In genomic region chr3:116080939-116081676, GRCm38 (mm10) we compare ENCODE assay signal across 10 mouse cellular contexts. TPM values are rescaled to one million over a fixed set of nuclear protein-coding genes. Genes with fewer than 3 reads are reported as not detected.
DNase-seq lines count a peak whose midpoint lies in the region; ATAC-seq and TF ChIP-seq lines count a peak whose summit lies in the region.
"Had no signal": no experiment of that assay in that cellular context is flagged by ENCODE, and none has a peak within 500 bp of the region (broad histone marks: within the 10 kb centered on the region; RNA-seq: fewer than 3 reads in every experiment).

No protein-coding gene starts in this region.

- H3ac ChIP-seq in C2C12 (ENCODE audit: control insufficient read depth, insufficient read length, low read depth): no peak overlapping the region

- H3K9me3 ChIP-seq in kidney, embryonic 15.5 days (replicated peaks): no peaks in the 10 kb centered on the region
- no peaks in the 10 kb centered on the region for H3K9me3 ChIP-seq in intestine, postnatal 0 days (ENCODE audit: control insufficient read depth)

- H3K4me2 ChIP-seq in kidney, embryonic 15.5 days: peak overlapping the region; percentile 12; the same call in 1 of the 2 replicates
- no peak overlapping the region for H3K4me2 ChIP-seq in intestine, postnatal 0 days (replicated peaks; ENCODE audit: low read depth)

- TF ChIP-seq POLR2A in thymus, adult 2 months (IDR thresholded peaks at IDR 0.05; ENCODE audit: control insufficient read depth, extremely low read depth, insufficient read depth, low read length, poor library complexity): no peak

- no peaks in the 10 kb centered on the region for H3K79me2 ChIP-seq in C2C12 (ENCODE audit: control insufficient read depth, insufficient read depth)

- H3K27me3 ChIP-seq in kidney, embryonic 15.5 days: no peaks in the 10 kb centered on the region
- H3K27me3 ChIP-seq in C2C12 (ENCODE audit: control insufficient read depth, insufficient read depth, insufficient read length): no peaks in the 10 kb centered on the region
- no peaks in the 10 kb centered on the region for H3K27me3 ChIP-seq in intestine, postnatal 0 days (replicated peaks; ENCODE audit: control insufficient read depth, insufficient read depth, low read length)
- H3K27me3 ChIP-seq in thymus, adult 2 months (ENCODE audit: control insufficient read depth, insufficient read depth, low read length): no peaks in the 10 kb centered on the region

- H3K79me3 ChIP-seq in C2C12 (ENCODE audit: low read depth): no peaks in the 10 kb centered on the region

- intact Hi-C loops in gastrocnemius, postnatal 14 days (cut with DNase I; ENCODE audit: low total_unique reads): no loop called here

- peak overlapping the region; percentile 83 for H3K27ac ChIP-seq in kidney, embryonic 15.5 days
- H3K27ac ChIP-seq in intestine, postnatal 0 days (ENCODE audit: low read depth, low read length): no peak overlapping the region
- H3K27ac ChIP-seq in thymus, adult 2 months (ENCODE audit: control insufficient read depth, insufficient read depth, low read length): no peak overlapping the region
- H3K27ac ChIP-seq: layer of hippocampus, adult 2 months had no signal

- H3K36me3 ChIP-seq in kidney, embryonic 15.5 days: no peaks in the 10 kb centered on the region
- no peaks in the 10 kb centered on the region for H3K36me3 ChIP-seq in C2C12 (ENCODE audit: control insufficient read depth, insufficient read depth)
- no peaks in the 10 kb centered on the region for H3K36me3 ChIP-seq in intestine, postnatal 0 days (ENCODE audit: control insufficient read depth, insufficient read depth)
- no peaks in the 10 kb centered on the region for H3K36me3 ChIP-seq in thymus, adult 2 months (ENCODE audit: control insufficient read depth, insufficient read depth, low read length)

- H3K4me3 ChIP-seq in kidney, embryonic 15.5 days (replicated peaks): no peak overlapping the region
- H3K4me3 ChIP-seq in C2C12 (ENCODE audit: insufficient read depth, poor library complexity, severe bottlenecking): no peak overlapping the region
- H3K4me3 ChIP-seq in intestine, postnatal 0 days (ENCODE audit: low read depth, low read length): no peak overlapping the region
- no peak overlapping the region for H3K4me3 ChIP-seq in thymus, adult 2 months (ENCODE audit: control insufficient read depth, insufficient read depth, low read length)
- H3K4me3 ChIP-seq: layer of hippocampus, adult 2 months had no signal

- H3K9ac ChIP-seq in kidney, embryonic 15.5 days: no peak overlapping the region
- no peak overlapping the region for H3K9ac ChIP-seq in intestine, postnatal 0 days (ENCODE audit: low read depth, low read length)

- TF ChIP-seq CTCF in C2C12 (IDR thresholded peaks at IDR 0.05; ENCODE audit: control insufficient read depth, insufficient read depth, insufficient read length): no peak
- peak; percentile 38 for TF ChIP-seq CTCF in intestine, postnatal 0 days (IDR thresholded peaks at IDR 0.05; ENCODE audit: low read depth)
- no peak for TF ChIP-seq CTCF in thymus, adult 2 months (IDR thresholded peaks at IDR 0.05; ENCODE audit: borderline replicate concordance, control insufficient read depth, extremely low read depth, insufficient read depth, low read length, poor library complexity)

- 44% methylated on average over 7 of the region's 7 CpGs for WGBS in kidney, embryonic 15.5 days
- WGBS in intestine, postnatal 0 days: 53% methylated on average over 7 of the region's 7 CpGs
- WGBS in thymus, adult 2 months: 92% methylated on average over 7 of the region's 7 CpGs

- DNase-seq in kidney, postnatal 14 days: no peak
- DNase-seq in gastrocnemius, postnatal 14 days: peak; percentile 12
- no peak for DNase-seq in cerebellum, postnatal 36 days
- DNase-seq in thymus, adult 2 months: no peak
- no peak for DNase-seq in layer of hippocampus, adult 11-12 months (ENCODE audit: low spot score)
- DNase-seq: adrenal gland, postnatal 14 days had no signal

- peaks cover 8% of the 10 kb centered on the region for H3K4me1 ChIP-seq in kidney, embryonic 15.5 days
- no peaks in the 10 kb centered on the region; the same call in 1 of the 2 replicates for H3K4me1 ChIP-seq in intestine, postnatal 0 days (replicated peaks; ENCODE audit: control insufficient read depth, insufficient read depth, low read length)
- no peaks in the 10 kb centered on the region for H3K4me1 ChIP-seq in thymus, adult 2 months (replicated peaks; ENCODE audit: control insufficient read depth, insufficient read depth, low read length)

- peak; percentile 61 for ATAC-seq in kidney, embryonic 15.5 days (replicated peaks; ENCODE audit: low FRiP score)
- ATAC-seq in intestine, postnatal 0 days: no peak

TF ChIP-seq in C2C12, 6 proteins besides CTCF, POLR2A, EP300 and RAD21:
- peak; percentile 5 for TF ChIP-seq MYOD1 (IDR thresholded peaks at IDR 0.05; ENCODE audit: control insufficient read depth, insufficient read length, low read depth)
- TF ChIP-seq USF1 (IDR thresholded peaks at IDR 0.05; ENCODE audit: low read depth): no peak

RNA-seq across cellular contexts. Expression of gene Vcam1, which starts 48.4 kb away (rescaled TPM):
- polyA plus RNA-seq in kidney, embryonic 15.5 days (2015; fragmentation: Nextera tagmentation; extraction: Ambion mirVana): 41.7 and 42.2 TPM in 2 replicates
- polyA plus RNA-seq in C2C12 (2012; fragmentation: generic; extraction: Trizol): 11.5 TPM
- total RNA-seq in gastrocnemius, postnatal 14 days (2021): 1 to 10 TPM; 5.3 to 6.3 TPM
- polyA plus RNA-seq in intestine, postnatal 0 days (2015; fragmentation: Nextera tagmentation; extraction: Ambion mirVana): 6.4 and 7.2 TPM in 2 replicates
- 26.2 and 31.3 TPM in 2 replicates for polyA plus RNA-seq in thymus, adult 2 months (2012; rRNA removed)
